Mouse (Mus musculus) gastrocnemius, adult 2 months (tissue): ENCODE data around the gene Pxylp1. TPM values are rescaled to one million over a fixed set of nuclear protein-coding genes. Genes with fewer than 3 reads are reported as not detected.
"Not testable (repeated sequence)": the region's sequence is repeated elsewhere in the genome, so short reads cannot be mapped to it uniquely, and the experiment has no call there.

Source experiments
- DNase-seq: peaks from one replicate; pipeline ENCODE4 v3.0.0; 2022
- H3K27ac ChIP-seq: fragments of 200-600 bp; 2 replicates; pipeline ENCODE4 v1.8.1; 2022; ENCODE audit warnings: mild to moderate bottlenecking
- H3K4me3 ChIP-seq: fragments of 200-600 bp; 2 replicates; pipeline ENCODE4 v1.8.1; 2022; ENCODE audit warnings: mild to moderate bottlenecking, moderate library complexity
- CTCF ChIP-seq: fragments of 200-600 bp; IDR thresholded peaks from 2 replicates; pipeline ENCODE4 v1.8.1; 2022; ENCODE audit warnings: antibody characterized with exemption, mild to moderate bottlenecking, moderate library complexity
- intact Hi-C: fragments of 180-260 bp; cut with DNase I; formaldehyde crosslinking; loops from one replicate; pipeline ENCODE4 v1.15.1; 2025
- long read RNA-seq, 2 experiments: library from polyadenylated mRNA; stranded (forward); transcript quantifications; one replicate each; pipeline ENCODE4 v2.0.0; 2021
- total RNA-seq, 2 experiments: library from RNA; stranded (reverse); gene quantifications; 2 replicates each; pipeline ENCODE4 v1.2.3; 2021

The Pxylp1 gene
- total RNA-seq = 1 to 10 TPM in 1 of 2 experiments, under 1 TPM in 1; 0.36 to 2.7 TPM
- long read RNA-seq, experiment 1, partial matches to known transcripts = 0 of 2 reads
- long read RNA-seq, experiment 1, other reads (novel, unspliced or antisense) = 0 of 2 reads
- long read RNA-seq, experiment 2 = 0 reads

- Histone ChIP-seq H3K27ac (no peak within 1 kb of the TSS), H3K4me3 (no peak within 1 kb of the TSS)
- intact Hi-C loops = no loop called here
- DNase-seq = no peak
- TF ChIP-seq CTCF = no peak
Observed at GRCm38 (mm10) chr9:96892546-96892945, at the start of gene Pxylp1. TSS of gene Pxylp1 (minus strand) at chr9:96892669.

GRCm38 (mm10) chr9:96938887-96939286 is 46.4 kb upstream of the Pxylp1 start:
- DNase-seq = no peak
- intact Hi-C loops = no loop called here
- Histone ChIP-seq H3K4me3 (no peak overlapping the region), H3K27ac (no peak overlapping the region)
- TF ChIP-seq CTCF = no peak

GRCm38 (mm10) chr9:96936427-96936826 is 44.0 kb upstream of the Pxylp1 start:
- H3K4me3 ChIP-seq, DNase-seq, intact Hi-C loops, H3K27ac ChIP-seq: not testable (repeated sequence)

- H3K27ac ChIP-seq = no peak overlapping the region
- no peak for DNase-seq
- intact Hi-C loops = no loop called here
- no peak for TF ChIP-seq CTCF
- no peak overlapping the region for H3K4me3 ChIP-seq
Observed at GRCm38 (mm10) chr9:96935556-96936300, 43.3 kb upstream of the Pxylp1 start.

- no peak for TF ChIP-seq CTCF
- H3K4me3 ChIP-seq = no peak overlapping the region
- intact Hi-C loops = no loop called here
Observed at GRCm38 (mm10) chr9:96934816-96935215, 42.3 kb upstream of the Pxylp1 start.

GRCm38 (mm10) chr9:96932751-96933150 is 40.3 kb upstream of the Pxylp1 start:
- Histone ChIP-seq H3K4me3 (no peak overlapping the region), H3K27ac (no peak overlapping the region)
- no peak for DNase-seq
- intact Hi-C loops = no loop called here
- no peak for TF ChIP-seq CTCF

More at GRCm38 (mm10) chr9:96934816-96935215, 42.3 kb upstream of the Pxylp1 start:
- no peak overlapping the region for H3K27ac ChIP-seq
- no peak for DNase-seq

GRCm38 (mm10) chr9:96923577-96924316 is 31.3 kb upstream of the Pxylp1 start:
- DNase-seq = no peak
- Histone ChIP-seq H3K27ac (no peak overlapping the region), H3K4me3 (no peak overlapping the region)
- intact Hi-C loops = no loop called here
- TF ChIP-seq CTCF = no peak

- TF ChIP-seq CTCF = no peak
- no peak overlapping the region for H3K27ac ChIP-seq
- H3K4me3 ChIP-seq = no peak overlapping the region
- intact Hi-C loops = no loop called here
- DNase-seq = no peak
Observed at GRCm38 (mm10) chr9:96923119-96923518, 30.6 kb upstream of the Pxylp1 start.

- peak; percentile 89 for DNase-seq
- intact Hi-C loops = loop anchor here (1.0 to 2.0 kb wide), 3 partner anchors 44 to 246 kb away; no protein-coding TSS in a partner anchor
- no peak overlapping the region for H3K4me3 ChIP-seq
- H3K27ac ChIP-seq = no peak overlapping the region
- peak; percentile 99; the same call in 1 of the 2 replicates for TF ChIP-seq CTCF
Observed at GRCm38 (mm10) chr9:96916620-96917538, 24.4 kb upstream of the Pxylp1 start.

- DNase-seq = no peak
- no peak for TF ChIP-seq CTCF
- intact Hi-C loops = loop anchor here (1.0 to 2.0 kb wide), 3 partner anchors 45 to 247 kb away; no protein-coding TSS in a partner anchor
- no peak overlapping the region for H3K4me3 ChIP-seq
- H3K27ac ChIP-seq = no peak overlapping the region
Observed at GRCm38 (mm10) chr9:96916076-96916475, 23.6 kb upstream of the Pxylp1 start.

GRCm38 (mm10) chr9:96914851-96915250 is 22.4 kb upstream of the Pxylp1 start:
- no peak overlapping the region for H3K27ac ChIP-seq
- no peak overlapping the region for H3K4me3 ChIP-seq
- TF ChIP-seq CTCF = no peak
- no peak for DNase-seq
- intact Hi-C loops = no loop called here

GRCm38 (mm10) chr9:96914005-96914404 is 21.5 kb upstream of the Pxylp1 start:
- DNase-seq = no peak
- intact Hi-C loops = no loop called here
- H3K4me3 ChIP-seq = no peak overlapping the region
- no peak for TF ChIP-seq CTCF
- no peak overlapping the region for H3K27ac ChIP-seq
